Mouse (Mus musculus) megakaryocyte, embryonic 14.5 days (primary cell): ENCODE measurements around the gene Fbxl13. TPM values are rescaled to one million over a fixed set of nuclear protein-coding genes. Genes with fewer than 3 reads are reported as not detected.

Source experiments
- H3K27me3 ChIP-seq: replicated peaks from 2 replicates; pipeline ENCODE3; 2012; ENCODE audit warnings: inconsistent platforms
- H3K36me3 ChIP-seq: replicated peaks from 2 replicates; pipeline ENCODE3; 2012; ENCODE audit warnings: low read length, inconsistent platforms, mixed read lengths
- H3K4me1 ChIP-seq: 2 replicates; pipeline ENCODE4 v1.6.1; 2012; ENCODE audit warnings: inconsistent platforms
- H3K4me3 ChIP-seq: replicated peaks from 2 replicates; pipeline ENCODE3; 2012; ENCODE audit warnings: moderate library complexity, mild to moderate bottlenecking, inconsistent platforms
- H3K9me3 ChIP-seq: 2 replicates; pipeline ENCODE4 v1.6.1; 2012; ENCODE audit warnings: inconsistent platforms
- FLI1 ChIP-seq: IDR thresholded peaks from 2 replicates; pipeline ENCODE4 v1.6.1; 2012; ENCODE audit warnings: low read length, inconsistent platforms, mixed read lengths
- GATA1 ChIP-seq: IDR thresholded peaks from 3 replicates; pipeline ENCODE4 v1.6.1; 2012; ENCODE audit warnings: mixed read lengths, low read length, inconsistent platforms, borderline replicate concordance
- polyA plus RNA-seq: library from polyadenylated mRNA; stranded (reverse); fragments of >175 nt; gene quantifications from 2 replicates; pipeline ENCODE4 v1.2.3, GENCODE M21; 2012; ENCODE audit warnings: low replicate concordance; ENCODE audit not compliant: insufficient read depth

Fbxl13 gene
- polyA plus RNA-seq, 1 experiment: not detected

DNA sequence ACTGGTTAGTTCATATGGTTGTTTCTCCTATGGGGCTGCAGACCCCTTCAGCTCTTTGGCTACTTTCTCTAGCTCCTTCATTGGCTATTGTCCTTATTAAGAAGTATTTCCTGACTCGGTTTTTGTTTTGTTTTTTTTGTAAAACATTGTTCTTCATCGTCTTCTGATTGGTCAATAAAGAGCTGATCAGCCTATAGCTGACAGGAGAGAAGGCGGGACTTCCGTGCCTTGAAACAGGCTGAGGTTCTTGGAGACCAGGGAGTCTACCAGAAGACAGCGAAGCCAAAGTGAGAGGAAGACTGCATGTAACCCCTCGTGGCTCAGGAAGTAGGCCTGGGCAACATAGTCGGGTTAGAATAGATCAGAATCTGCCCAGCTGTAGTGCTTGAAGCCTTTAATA lies 57.8 kb downstream of the Fbxl13 start:
- peaks cover 2% of the 10 kb centered on the region; the same call in 1 of the 2 replicates for H3K9me3 ChIP-seq
- H3K4me1 ChIP-seq: no peaks in the 10 kb centered on the region
- no peaks in the 10 kb centered on the region for H3K36me3 ChIP-seq
- no peak for TF ChIP-seq FLI1
- TF ChIP-seq GATA1: no peak
- H3K27me3 ChIP-seq: peaks cover 7% of the 10 kb centered on the region
- H3K4me3 ChIP-seq: no peak overlapping the region

DNA sequence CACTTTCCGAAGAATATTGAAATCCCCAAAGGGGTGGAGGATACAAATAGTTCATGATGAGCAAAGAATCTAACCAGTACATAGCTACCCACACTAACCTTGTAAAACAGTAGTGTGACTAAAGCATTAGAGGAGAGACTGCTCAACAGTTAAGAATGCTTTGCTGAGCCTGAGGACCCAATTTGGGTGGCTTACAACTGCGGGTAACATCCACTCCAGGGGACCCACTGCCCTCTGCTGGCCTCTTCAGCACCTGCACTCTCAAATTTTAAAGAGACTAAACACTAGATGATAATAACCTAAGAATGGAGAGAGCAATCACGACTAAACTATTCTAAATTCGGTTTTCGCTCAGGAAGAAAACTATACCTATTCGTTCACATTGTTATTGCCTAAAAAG lies 58.7 kb downstream of the Fbxl13 start:
- peaks cover 8% of the 10 kb centered on the region for H3K27me3 ChIP-seq
- H3K4me3 ChIP-seq: no peak overlapping the region
- no peaks in the 10 kb centered on the region for H3K4me1 ChIP-seq
- no peak for TF ChIP-seq GATA1
- TF ChIP-seq FLI1: no peak
- H3K36me3 ChIP-seq: no peaks in the 10 kb centered on the region
- peaks cover 2% of the 10 kb centered on the region; the same call in 1 of the 2 replicates for H3K9me3 ChIP-seq

DNA sequence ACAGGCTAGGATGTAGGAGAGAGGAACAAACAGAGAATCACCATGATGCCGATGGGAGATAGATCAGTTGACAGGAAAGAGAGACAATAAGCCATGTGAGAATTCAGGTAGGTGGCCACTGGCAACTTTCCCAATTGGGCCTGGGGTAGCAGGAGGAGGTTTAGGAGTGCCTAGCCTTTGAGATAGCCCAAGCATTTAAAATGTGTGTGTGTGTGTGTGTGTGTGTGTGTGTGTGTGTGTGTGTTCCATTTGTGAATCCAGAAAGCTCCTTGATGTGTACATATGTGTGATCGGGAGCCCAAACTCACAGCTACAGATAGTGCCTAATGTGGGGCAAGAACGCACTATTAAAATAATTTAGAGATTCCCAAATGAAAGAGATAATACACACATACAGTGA lies 67.3 kb downstream of the Fbxl13 start:
- H3K9me3 ChIP-seq: no peaks in the 10 kb centered on the region
- H3K36me3 ChIP-seq: no peaks in the 10 kb centered on the region
- no peak for TF ChIP-seq GATA1
- no peak for TF ChIP-seq FLI1
- H3K4me1 ChIP-seq: no peaks in the 10 kb centered on the region
- H3K4me3 ChIP-seq: no peak overlapping the region
- H3K27me3 ChIP-seq: peaks cover 3% of the 10 kb centered on the region

DNA sequence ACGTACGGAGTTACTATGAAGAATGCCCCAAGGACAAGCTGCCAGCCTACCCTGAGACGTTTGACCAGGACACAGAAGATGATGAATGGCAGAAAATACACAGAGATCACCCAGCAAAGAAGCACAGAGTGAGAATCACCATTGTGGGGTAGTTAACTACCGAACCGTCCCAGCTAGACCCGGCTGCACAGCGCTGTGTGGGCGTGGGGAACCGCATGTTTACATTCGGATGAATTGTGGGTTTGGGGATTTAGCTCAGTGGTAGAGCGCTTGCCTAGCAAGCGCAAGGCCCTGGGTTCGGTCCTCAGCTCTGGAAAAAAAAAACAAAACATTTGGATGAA lies 70.3 kb downstream of the Fbxl13 start:
- H3K36me3 ChIP-seq: no peaks in the 10 kb centered on the region
- H3K27me3 ChIP-seq: peaks cover 2% of the 10 kb centered on the region
- TF ChIP-seq GATA1: no peak
- TF ChIP-seq FLI1: no peak
- H3K4me1 ChIP-seq: no peaks in the 10 kb centered on the region
- no peaks in the 10 kb centered on the region for H3K9me3 ChIP-seq
- no peak overlapping the region for H3K4me3 ChIP-seq

DNA sequence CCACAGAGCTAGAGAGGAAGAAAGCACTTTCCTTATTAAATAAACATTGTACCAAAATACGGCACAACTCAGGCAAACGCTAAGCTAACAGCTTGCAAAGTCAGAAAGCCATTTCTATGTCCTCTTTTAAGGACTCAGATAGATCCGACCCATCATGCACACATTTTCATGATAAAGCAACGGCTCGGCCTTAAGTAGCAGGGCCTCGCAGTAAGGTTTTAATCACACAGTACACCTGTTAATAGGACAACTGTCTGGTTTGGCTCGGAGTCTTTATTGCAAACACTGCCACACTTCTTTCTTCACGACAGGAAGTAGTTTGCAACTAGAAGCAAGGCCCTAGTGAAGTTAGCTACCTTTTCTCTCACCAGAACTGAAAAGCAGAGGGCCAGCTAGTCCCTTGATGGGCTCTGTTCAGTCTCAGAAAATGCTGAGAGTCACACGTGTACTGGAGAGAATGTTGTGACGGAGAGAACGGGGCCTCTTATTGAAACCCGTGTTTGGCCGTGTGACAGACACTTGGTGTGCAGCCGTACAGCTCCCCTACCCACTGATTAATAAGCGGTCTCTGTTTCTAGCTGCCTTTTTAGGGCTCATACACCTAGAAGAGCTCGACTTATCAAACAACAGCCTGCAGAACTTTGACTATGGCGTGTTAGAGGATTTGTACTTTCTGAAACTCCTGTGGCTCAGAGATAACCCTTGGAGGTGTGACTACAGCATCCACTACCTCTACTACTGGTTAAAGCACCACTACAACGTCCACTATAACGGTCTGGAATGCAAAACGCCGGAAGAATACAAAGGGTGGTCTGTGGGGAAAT lies 70.8 kb downstream of the Fbxl13 start:
- TF ChIP-seq FLI1 (no peak), GATA1 (no peak)
- Histone ChIP-seq H3K36me3 (no peaks in the 10 kb centered on the region), H3K9me3 (no peaks in the 10 kb centered on the region), H3K4me3 (no peak overlapping the region), H3K27me3 (peaks cover 2% of the 10 kb centered on the region), H3K4me1 (no peaks in the 10 kb centered on the region)

DNA sequence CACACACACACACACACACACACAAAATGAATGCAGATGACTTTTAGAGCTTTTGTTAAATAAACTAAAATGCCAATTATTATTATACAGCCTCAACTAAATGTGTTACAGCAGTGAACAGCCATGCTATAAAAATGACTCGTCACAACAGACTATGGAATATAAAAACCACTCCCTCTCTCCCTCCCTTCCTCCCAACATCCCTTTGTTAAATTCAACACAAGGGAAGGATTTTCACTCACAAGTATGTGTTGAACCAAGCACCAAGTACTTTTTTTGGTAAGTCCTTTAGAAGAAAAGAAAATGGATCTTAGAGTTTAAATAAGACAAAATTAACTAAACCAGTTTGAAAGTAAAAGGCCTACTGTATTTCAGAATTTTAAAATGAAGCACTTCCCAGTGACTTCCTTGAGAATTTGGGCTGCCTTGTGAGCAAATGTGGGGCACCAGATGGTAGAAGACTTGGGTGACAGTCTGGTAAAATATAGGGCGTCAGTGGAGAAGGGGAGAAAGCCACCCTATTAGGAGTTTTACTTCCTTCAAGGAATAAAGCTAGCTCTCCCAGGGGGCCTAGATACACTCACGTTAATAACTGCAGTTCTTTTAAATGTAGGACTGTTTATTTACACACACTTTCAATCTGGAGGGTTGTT lies 72.5 kb downstream of the Fbxl13 start:
- H3K4me1 ChIP-seq: no peaks in the 10 kb centered on the region

DNA sequence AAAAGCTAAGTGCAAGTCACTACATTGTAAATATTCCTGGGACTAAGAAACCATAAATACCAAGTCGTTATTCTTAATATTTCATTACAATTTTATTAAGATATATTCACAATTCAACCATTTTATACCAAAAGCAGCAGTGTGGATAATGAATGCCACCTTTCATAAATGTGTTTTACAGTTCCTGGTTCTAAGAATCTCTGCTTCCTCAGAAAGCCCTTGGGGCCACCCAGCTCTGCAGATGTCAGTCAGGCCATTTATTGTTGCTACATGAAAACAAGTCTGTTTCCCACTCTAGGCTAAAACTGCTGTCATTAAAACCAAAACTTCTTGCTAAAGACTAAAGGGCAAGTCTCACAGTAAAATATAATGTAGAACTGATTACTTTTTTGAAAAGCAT lies 77.7 kb downstream of the Fbxl13 start:
- Histone ChIP-seq H3K4me1 (peaks cover 7% of the 10 kb centered on the region; the same call in 1 of the 2 replicates), H3K27me3 (peaks cover 5% of the 10 kb centered on the region), H3K36me3 (no peaks in the 10 kb centered on the region), H3K9me3 (no peaks in the 10 kb centered on the region), H3K4me3 (no peak overlapping the region)
- TF ChIP-seq FLI1 (no peak), GATA1 (no peak)

More for the DNA sequence above, 72.5 kb downstream of the Fbxl13 start:
- no peaks in the 10 kb centered on the region for H3K9me3 ChIP-seq
- H3K36me3 ChIP-seq: no peaks in the 10 kb centered on the region
- no peak overlapping the region for H3K4me3 ChIP-seq
- no peak for TF ChIP-seq FLI1
- no peak for TF ChIP-seq GATA1
- H3K27me3 ChIP-seq: peaks cover 5% of the 10 kb centered on the region

DNA sequence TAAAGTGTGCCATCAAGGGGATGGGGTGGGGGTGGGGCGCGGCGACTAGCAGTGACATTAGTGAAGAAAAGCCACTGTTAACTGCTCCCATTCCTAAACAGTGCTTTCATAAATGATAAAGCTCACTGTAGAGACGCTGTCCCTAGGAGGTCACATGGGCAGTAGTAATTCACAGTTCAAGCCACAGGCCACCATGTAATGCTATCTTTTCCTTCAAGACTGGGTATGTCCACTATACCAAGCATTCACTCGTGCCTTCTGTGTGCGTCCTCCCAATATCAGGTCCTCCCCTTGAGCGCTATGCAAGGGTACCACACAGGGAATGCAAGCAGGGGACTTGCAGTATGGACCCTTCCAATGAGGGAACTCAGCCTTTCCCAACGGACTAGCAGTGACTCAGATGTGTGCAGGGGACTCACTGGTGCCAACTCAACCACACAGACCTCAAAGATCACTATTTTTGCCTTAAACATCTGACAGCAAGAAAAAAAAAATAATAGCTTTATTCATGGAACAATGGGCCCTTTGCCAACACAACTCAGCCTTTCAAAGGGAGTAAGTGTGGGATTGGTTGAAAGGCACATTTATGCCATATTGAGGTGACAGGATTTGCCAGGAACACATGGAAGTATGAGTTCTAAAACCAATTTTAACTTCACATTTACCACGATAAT lies 79.9 kb downstream of the Fbxl13 start:
- no peak for TF ChIP-seq GATA1
- TF ChIP-seq FLI1: no peak
- peaks cover 9% of the 10 kb centered on the region for H3K27me3 ChIP-seq
- H3K4me1 ChIP-seq: peaks cover 7% of the 10 kb centered on the region; the same call in 1 of the 2 replicates
- no peaks in the 10 kb centered on the region for H3K9me3 ChIP-seq
- peak overlapping the region; percentile 42 for H3K4me3 ChIP-seq
- no peaks in the 10 kb centered on the region for H3K36me3 ChIP-seq

DNA sequence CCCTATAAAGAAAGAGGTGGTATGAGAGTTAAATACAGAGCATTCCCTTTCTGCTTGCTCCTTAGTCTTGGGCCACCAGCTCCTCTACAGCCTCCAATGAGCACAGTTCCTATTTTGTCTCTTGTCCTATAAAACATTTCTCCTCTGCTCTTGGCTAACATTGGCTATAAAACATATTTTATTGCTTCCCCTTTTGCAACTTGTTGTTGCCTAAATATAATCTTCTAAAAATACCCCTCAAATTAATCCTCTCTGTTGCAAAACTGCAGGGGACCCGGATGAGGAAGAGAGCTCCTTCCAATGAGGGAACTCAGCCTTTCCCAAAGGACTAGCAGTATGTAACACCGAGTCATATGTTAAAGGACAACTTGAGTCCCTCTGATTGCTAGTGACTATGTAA lies 81.5 kb downstream of the Fbxl13 start:
- no peaks in the 10 kb centered on the region for H3K9me3 ChIP-seq
- no peak overlapping the region for H3K4me3 ChIP-seq
- TF ChIP-seq GATA1: no peak
- TF ChIP-seq FLI1: no peak
- no peaks in the 10 kb centered on the region for H3K36me3 ChIP-seq
- peaks cover 7% of the 10 kb centered on the region; the same call in 1 of the 2 replicates for H3K4me1 ChIP-seq
- peaks cover 8% of the 10 kb centered on the region for H3K27me3 ChIP-seq

DNA sequence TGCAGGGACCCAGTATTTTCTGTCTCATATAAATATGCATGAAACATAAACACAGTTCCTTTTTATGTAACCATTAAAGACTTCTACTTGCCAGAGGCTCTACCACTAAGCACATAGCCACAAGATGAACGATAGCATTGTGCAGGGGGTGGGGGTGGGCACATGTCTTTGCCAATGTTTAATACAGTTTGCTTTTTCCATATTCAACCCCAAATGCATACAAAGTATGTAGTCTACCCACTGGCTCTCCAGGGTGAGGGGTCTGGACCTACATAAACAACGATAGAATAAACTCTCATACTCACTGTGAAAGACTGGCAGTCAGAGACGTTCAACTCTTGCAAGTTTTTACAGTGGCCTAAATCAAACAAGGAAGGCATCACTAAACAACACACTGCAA lies 88.9 kb downstream of the Fbxl13 start:
- peaks cover 14% of the 10 kb centered on the region for H3K27me3 ChIP-seq
- TF ChIP-seq FLI1: no peak
- no peak for TF ChIP-seq GATA1
- H3K4me1 ChIP-seq: no peaks in the 10 kb centered on the region
- no peak overlapping the region for H3K4me3 ChIP-seq
- H3K36me3 ChIP-seq: no peaks in the 10 kb centered on the region
- no peaks in the 10 kb centered on the region for H3K9me3 ChIP-seq
